Mouse (Mus musculus) right cerebral cortex, postnatal 10 days (tissue): ENCODE results near the gene Gja6.

Source experiments
- DNase-seq, 2 experiments: peaks; one replicate each; pipeline ENCODE4 v3.0.0; 2021; ENCODE audit warnings: low spot score in 2 of 2

Gene Gja6

GRCm38 (mm10) chrX:160906952-160907351 is at the start of gene Gja6:
TSS of gene Gja6 (minus strand) at chrX:160907052.
- no peak for DNase-seq

- DNase-seq, result no peak
These were observed 42.7 kb upstream of the Gja6 start for GRCm38 (mm10) chrX:160949583-160949982.

GRCm38 (mm10) chrX:160944722-160945121 is 37.9 kb upstream of the Gja6 start:
- no peak for DNase-seq

- DNase-seq, result no peak
These were observed 28.7 kb upstream of the Gja6 start for GRCm38 (mm10) chrX:160935541-160935940.

GRCm38 (mm10) chrX:160930656-160931055 is 23.8 kb upstream of the Gja6 start:
- DNase-seq, result no peak

- no peak for DNase-seq
These were observed 22.0 kb upstream of the Gja6 start for GRCm38 (mm10) chrX:160928870-160929269.

GRCm38 (mm10) chrX:160919022-160919637 is 12.3 kb upstream of the Gja6 start:
- no peak for DNase-seq

- DNase-seq, result no peak
These were observed 375 bp downstream of the Gja6 start for GRCm38 (mm10) chrX:160906477-160906876.

GRCm38 (mm10) chrX:160905913-160906312 is 939 bp downstream of the Gja6 start:
- DNase-seq, result no peak

- no peak for DNase-seq
These were observed 1.7 kb downstream of the Gja6 start for GRCm38 (mm10) chrX:160905041-160905678.

- DNase-seq, result no peak
These were observed 5.7 kb downstream of the Gja6 start for GRCm38 (mm10) chrX:160901118-160901517.

GRCm38 (mm10) chrX:160892077-160892476 is 14.8 kb downstream of the Gja6 start:
- no peak for DNase-seq

- no peak for DNase-seq
These were observed 20.6 kb downstream of the Gja6 start for GRCm38 (mm10) chrX:160886301-160886700.

- DNase-seq, result no peak
These were observed 40.3 kb downstream of the Gja6 start for GRCm38 (mm10) chrX:160866576-160866975.

- DNase-seq, result no peak
These were observed 41.8 kb downstream of the Gja6 start for GRCm38 (mm10) chrX:160865022-160865421.

GRCm38 (mm10) chrX:160863689-160864383 is 43.0 kb downstream of the Gja6 start:
- no peak for DNase-seq
